Mouse (Mus musculus) hindbrain, embryonic 16.5 days (tissue): ENCODE data around the gene Pnma1. TPM values are rescaled to one million over a fixed set of nuclear protein-coding genes. Genes with fewer than 3 reads are reported as not detected.
A peak's percentile ranks its signal among the peaks of the same experiment; 100 is the strongest.

ENCODE experiments used
- ATAC-seq: fragments of 200-750 bp; cut with Nextera tagmentation; 2 replicates; pipeline ENCODE4 v1.8.0; 2017; ENCODE audit warnings: moderate TSS enrichment, moderate library complexity
- H3K27ac ChIP-seq: fragments of 300-500 bp; sonication (generic); 2 replicates; pipeline ENCODE4 v1.5.1; 2014; ENCODE audit warnings: low read depth, mild to moderate bottlenecking, control low read depth, low read length, moderate library complexity
- H3K27me3 ChIP-seq: fragments of 300-500 bp; sonication (generic); replicated peaks from 2 replicates; pipeline ENCODE4 v1.6.1; 2014; ENCODE audit warnings: low read length; ENCODE audit not compliant: control insufficient read depth, insufficient read depth
- H3K36me3 ChIP-seq: fragments of 300-500 bp; sonication (generic); 2 replicates; pipeline ENCODE4 v1.6.1; 2014; ENCODE audit warnings: mild to moderate bottlenecking, low read length, moderate library complexity, mixed read lengths; ENCODE audit not compliant: control insufficient read depth, insufficient read depth
- H3K4me1 ChIP-seq: fragments of 300-500 bp; sonication (generic); 2 replicates; pipeline ENCODE4 v1.6.1; 2014; ENCODE audit warnings: low read depth, low read length; ENCODE audit not compliant: control insufficient read depth, insufficient read depth
- H3K4me2 ChIP-seq: fragments of 300-500 bp; sonication (generic); 2 replicates; pipeline ENCODE4 v1.6.1; 2014; ENCODE audit warnings: mild to moderate bottlenecking, low read length, control low read depth, moderate library complexity
- H3K4me3 ChIP-seq: fragments of 300-500 bp; sonication (generic); 2 replicates; pipeline ENCODE4 v1.5.1; 2014; ENCODE audit warnings: mild to moderate bottlenecking, low read length, control low read depth, moderate library complexity
- H3K9ac ChIP-seq: fragments of 300-500 bp; sonication (generic); 2 replicates; pipeline ENCODE4 v1.6.1; 2014; ENCODE audit warnings: low read depth, mild to moderate bottlenecking, control low read depth, low read length, moderate library complexity
- H3K9me3 ChIP-seq: fragments of 300-500 bp; sonication (generic); 2 replicates; pipeline ENCODE4 v1.6.1; 2014; ENCODE audit warnings: mild to moderate bottlenecking, low read length, moderate library complexity; ENCODE audit not compliant: control insufficient read depth
- WGBS: fragments of 180-500 bp; shearing (Covaris S2); extraction: QIAGEN DNeasy Blood & Tissue Kit; methylation state at CpG from one replicate; pipeline ENCODE4 v1.1.7; 2014; 5-methylcytosine and 5-hydroxymethylcytosine counted together
- polyA plus RNA-seq: library from polyadenylated mRNA; unstranded; fragments of >200 nt; fragmentation: Nextera tagmentation; extraction: Ambion mirVana; gene quantifications from 2 replicates; pipeline ENCODE4 v1.2.1, GENCODE M21; 2015

Pnma1 gene
- polyA plus RNA-seq, 1 experiment from 2014 or later = 4.7 TPM

- WGBS = 42% methylated on average over 8 of the region's 8 CpGs
- H3K4me3 ChIP-seq = no peak overlapping the region
- no peak overlapping the region for H3K4me2 ChIP-seq
- no peaks in the 10 kb centered on the region for H3K36me3 ChIP-seq
- H3K27me3 ChIP-seq = no peaks in the 10 kb centered on the region
- no peaks in the 10 kb centered on the region for H3K9me3 ChIP-seq
- H3K9ac ChIP-seq = no peak overlapping the region
- H3K27ac ChIP-seq = 0 out of 2 replicates have a peak overlapping the region, but pooled peaks have one; percentile 4
- H3K4me1 ChIP-seq = peaks cover 36% of the 10 kb centered on the region
- ATAC-seq = peak; percentile 82
These were observed 32.6 kb upstream of the Pnma1 start for GRCm38 (mm10) chr12:84180701-84181435.

GRCm38 (mm10) chr12:84180090-84180489 is 31.8 kb upstream of the Pnma1 start:
- peaks cover 41% of the 10 kb centered on the region for H3K4me1 ChIP-seq
- no peaks in the 10 kb centered on the region for H3K36me3 ChIP-seq
- H3K9me3 ChIP-seq = no peaks in the 10 kb centered on the region
- 54% methylated on average over 3 of the region's 3 CpGs for whole genome bisulfite sequencing
- no peak overlapping the region; the same call in 1 of the 2 replicates for H3K27ac ChIP-seq
- H3K4me2 ChIP-seq = no peak overlapping the region
- no peaks in the 10 kb centered on the region for H3K27me3 ChIP-seq
- no peak overlapping the region; the same call in 1 of the 2 replicates for H3K9ac ChIP-seq
- no peak for ATAC-seq
- no peak overlapping the region for H3K4me3 ChIP-seq

GRCm38 (mm10) chr12:84178652-84179445 is 30.6 kb upstream of the Pnma1 start:
- no peak for ATAC-seq

GRCm38 (mm10) chr12:84178052-84178451 is 29.8 kb upstream of the Pnma1 start:
- no peaks in the 10 kb centered on the region for H3K27me3 ChIP-seq
- H3K27ac ChIP-seq = no peak overlapping the region
- no peak overlapping the region for H3K4me3 ChIP-seq
- no peak overlapping the region for H3K9ac ChIP-seq
- ATAC-seq = no peak
- peaks cover 9% of the 10 kb centered on the region for H3K36me3 ChIP-seq
- no peak overlapping the region for H3K4me2 ChIP-seq
- WGBS = 45% methylated on average over 1 of the region's 1 CpGs
- H3K4me1 ChIP-seq = peaks cover 47% of the 10 kb centered on the region
- H3K9me3 ChIP-seq = no peaks in the 10 kb centered on the region

More at GRCm38 (mm10) chr12:84178652-84179445, 30.6 kb upstream of the Pnma1 start:
- Histone ChIP-seq H3K27ac (no peak overlapping the region), H3K4me3 (no peak overlapping the region), H3K9ac (no peak overlapping the region), H3K4me2 (no peak overlapping the region), H3K9me3 (no peaks in the 10 kb centered on the region), H3K27me3 (no peaks in the 10 kb centered on the region), H3K4me1 (peaks cover 47% of the 10 kb centered on the region), H3K36me3 (peaks cover 1% of the 10 kb centered on the region; the same call in 1 of the 2 replicates)
- WGBS = 79% methylated on average over 10 of the region's 10 CpGs

- Histone ChIP-seq H3K9ac (peak overlapping the region; percentile 76), H3K4me1 (peaks cover 47% of the 10 kb centered on the region), H3K4me2 (peak overlapping the region; percentile 81; the same call in 1 of the 2 replicates), H3K36me3 (peaks cover 13% of the 10 kb centered on the region), H3K9me3 (no peaks in the 10 kb centered on the region), H3K4me3 (no peak overlapping the region), H3K27ac (peak overlapping the region; percentile 86), H3K27me3 (no peaks in the 10 kb centered on the region)
- no peak for ATAC-seq
- 42% methylated on average over 6 of the region's 6 CpGs for WGBS
These were observed 28.8 kb upstream of the Pnma1 start for GRCm38 (mm10) chr12:84176886-84177765.

GRCm38 (mm10) chr12:84176126-84176769 is 28.0 kb upstream of the Pnma1 start:
- WGBS = 5% methylated on average over 13 of the region's 13 CpGs
- Histone ChIP-seq H3K27me3 (no peaks in the 10 kb centered on the region), H3K36me3 (peaks cover 13% of the 10 kb centered on the region), H3K9ac (peak overlapping the region; percentile 76), H3K4me2 (peak overlapping the region; percentile 81), H3K27ac (peak overlapping the region; percentile 86), H3K4me3 (peak overlapping the region; percentile 48), H3K9me3 (no peaks in the 10 kb centered on the region), H3K4me1 (peaks cover 47% of the 10 kb centered on the region)
- 0 out of 2 replicates have a peak, but pooled peaks have one; percentile 5 for ATAC-seq

GRCm38 (mm10) chr12:84175659-84176061 is 27.4 kb upstream of the Pnma1 start:
- Histone ChIP-seq H3K9ac (peak overlapping the region; percentile 76), H3K27me3 (no peaks in the 10 kb centered on the region), H3K9me3 (no peaks in the 10 kb centered on the region), H3K27ac (peak overlapping the region; percentile 86), H3K4me2 (peak overlapping the region; percentile 81), H3K36me3 (peaks cover 13% of the 10 kb centered on the region), H3K4me3 (peak overlapping the region; percentile 48), H3K4me1 (peaks cover 41% of the 10 kb centered on the region)
- WGBS = under 1% methylated on average over 20 of the region's 20 CpGs
- peak; percentile 85 for ATAC-seq

GRCm38 (mm10) chr12:84174871-84175270 is 26.6 kb upstream of the Pnma1 start:
- Histone ChIP-seq H3K4me2 (peak overlapping the region; percentile 81; the same call in 1 of the 2 replicates), H3K27ac (peak overlapping the region; percentile 86)

More at GRCm38 (mm10) chr12:84174871-84175270, 26.6 kb upstream of the Pnma1 start:
- no peak for ATAC-seq
- whole genome bisulfite sequencing = 83% methylated on average over 6 of the region's 6 CpGs
- no peak overlapping the region; the same call in 1 of the 2 replicates for H3K9ac ChIP-seq
- no peaks in the 10 kb centered on the region for H3K27me3 ChIP-seq
- peaks cover 13% of the 10 kb centered on the region for H3K36me3 ChIP-seq
- no peaks in the 10 kb centered on the region for H3K9me3 ChIP-seq
- H3K4me1 ChIP-seq = peaks cover 34% of the 10 kb centered on the region
- H3K4me3 ChIP-seq = no peak overlapping the region
